Mouse (Mus musculus) thymus, postnatal 36 days (tissue): ENCODE results near the gene Sct.
"Not testable (repeated sequence)": the region's sequence is repeated elsewhere in the genome, so short reads cannot be mapped to it uniquely, and the experiment has no call there.

Experiments
- DNase-seq, 2 experiments: peaks; one replicate each; pipeline ENCODE4 v3.0.0; 2022; ENCODE audit warnings: mixed read lengths in 2 of 2

Sct gene

GRCm38 (mm10) chr7:141288042-141288441, 9.1 kb upstream of the Sct start:
- DNase-seq, result no peak

DNA sequence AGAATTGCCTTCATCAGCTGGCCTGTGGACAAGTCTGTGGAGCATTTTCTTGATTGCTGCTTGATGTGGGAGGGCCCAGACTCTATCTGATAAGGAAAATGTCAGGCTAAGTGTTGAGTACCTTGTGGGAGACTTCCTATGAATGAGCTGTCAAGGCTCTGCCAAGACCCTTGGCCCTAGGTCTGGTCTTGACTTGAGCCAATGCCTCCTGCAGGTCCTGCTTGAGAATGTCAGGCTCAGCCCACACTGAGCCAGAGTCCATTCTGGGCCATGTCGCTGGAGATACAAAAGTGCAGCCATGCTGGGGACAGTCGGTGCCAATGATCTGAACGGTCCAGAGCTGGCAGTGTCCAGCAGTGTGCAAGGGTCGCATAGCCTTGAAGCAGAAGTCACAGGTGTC, 3.8 kb upstream of the Sct start:
- no peak for DNase-seq

DNA sequence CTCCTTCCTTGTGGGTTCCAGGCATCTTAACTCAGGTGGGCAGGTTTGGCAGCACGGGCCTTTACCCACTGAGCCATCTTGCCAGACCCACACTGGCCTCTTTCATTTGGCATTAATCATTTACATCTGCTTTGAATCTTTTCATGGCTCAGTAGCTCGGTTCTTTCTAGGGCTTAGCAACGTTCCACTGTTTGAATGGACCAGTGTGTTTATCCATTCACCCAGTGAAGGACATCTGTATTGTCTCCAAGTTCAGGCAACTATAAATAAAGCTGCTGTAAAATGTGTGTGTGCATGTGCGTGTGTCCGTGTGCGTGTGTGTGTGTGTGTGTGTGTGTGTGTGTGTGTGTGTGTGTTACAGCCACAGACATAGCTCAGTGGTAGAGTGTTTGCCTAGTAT, 2.5 kb upstream of the Sct start:
- DNase-seq, result no peak

GRCm38 (mm10) chr7:141277701-141278678, 943 bp downstream of the Sct start:
- DNase-seq, result no peak

DNA sequence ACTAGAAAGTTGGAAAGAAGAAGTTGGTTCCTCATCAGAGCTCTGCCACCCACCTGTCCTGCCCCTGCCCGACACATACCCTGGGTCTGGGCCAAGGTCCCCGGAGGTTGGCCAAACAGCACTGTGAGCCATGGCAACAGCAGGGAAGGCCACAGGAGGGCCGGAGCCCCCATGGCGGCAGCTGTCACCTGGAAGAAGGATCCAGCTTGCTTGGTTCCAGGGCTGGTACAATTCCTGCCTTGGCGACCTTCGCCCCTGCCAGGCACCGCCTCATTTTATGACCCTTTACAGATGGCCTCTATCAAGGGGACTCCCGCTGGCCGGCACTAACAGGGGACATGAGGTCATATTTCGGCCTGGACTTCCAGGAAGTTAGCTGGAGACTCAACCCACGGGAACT, 2.4 kb downstream of the Sct start, which contains the start of gene Cdhr5:
Cdhr5 (minus strand) TSS at position 241 of the 400 bp plus-strand sequence.
- no peak for DNase-seq

DNA sequence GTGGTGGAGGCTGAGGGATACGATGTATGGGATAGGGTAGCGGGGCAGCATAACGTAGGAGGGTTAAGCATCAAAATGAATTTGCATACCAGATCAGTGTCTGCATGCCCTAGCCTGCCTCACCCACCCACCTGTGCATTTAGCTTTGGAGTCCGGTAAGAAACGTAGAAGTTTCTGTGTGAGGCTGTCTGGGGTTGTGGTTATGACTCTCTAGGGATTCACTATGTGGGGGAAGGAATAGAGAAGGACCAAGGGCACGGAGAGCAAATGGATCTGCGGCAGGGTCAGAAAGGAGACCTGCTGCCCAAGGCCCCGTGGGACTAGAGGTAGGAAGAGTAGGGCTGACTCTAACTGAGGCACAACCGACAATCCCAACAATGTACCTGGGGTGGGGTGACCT, 3.6 kb downstream of the Sct start:
- DNase-seq, result no peak

DNA sequence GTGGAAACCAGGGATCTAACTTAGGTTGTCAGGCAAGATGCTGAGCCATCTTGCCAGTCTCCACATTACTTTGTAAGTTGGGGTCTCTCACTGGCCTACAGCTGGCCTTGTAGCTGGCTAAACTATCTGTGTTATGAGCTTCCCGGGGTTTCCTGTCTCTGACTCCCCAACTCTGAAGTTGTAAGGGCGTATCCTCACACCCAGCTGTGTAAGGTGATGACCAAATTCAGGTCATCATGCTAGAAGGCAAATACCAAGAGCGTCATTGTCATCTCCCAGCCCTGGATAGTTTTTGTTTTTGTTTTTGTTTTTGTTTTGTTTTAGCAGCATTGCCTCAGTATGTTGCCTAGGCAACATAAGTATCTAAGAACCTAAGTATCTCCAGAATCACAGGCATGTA, 8.3 kb downstream of the Sct start:
- no peak for DNase-seq

- no peak for DNase-seq
Observed at GRCm38 (mm10) chr7:141269273-141269545, 9.7 kb downstream of the Sct start.

- no peak for DNase-seq
Observed at GRCm38 (mm10) chr7:141268466-141269272, 10.3 kb downstream of the Sct start.

DNA sequence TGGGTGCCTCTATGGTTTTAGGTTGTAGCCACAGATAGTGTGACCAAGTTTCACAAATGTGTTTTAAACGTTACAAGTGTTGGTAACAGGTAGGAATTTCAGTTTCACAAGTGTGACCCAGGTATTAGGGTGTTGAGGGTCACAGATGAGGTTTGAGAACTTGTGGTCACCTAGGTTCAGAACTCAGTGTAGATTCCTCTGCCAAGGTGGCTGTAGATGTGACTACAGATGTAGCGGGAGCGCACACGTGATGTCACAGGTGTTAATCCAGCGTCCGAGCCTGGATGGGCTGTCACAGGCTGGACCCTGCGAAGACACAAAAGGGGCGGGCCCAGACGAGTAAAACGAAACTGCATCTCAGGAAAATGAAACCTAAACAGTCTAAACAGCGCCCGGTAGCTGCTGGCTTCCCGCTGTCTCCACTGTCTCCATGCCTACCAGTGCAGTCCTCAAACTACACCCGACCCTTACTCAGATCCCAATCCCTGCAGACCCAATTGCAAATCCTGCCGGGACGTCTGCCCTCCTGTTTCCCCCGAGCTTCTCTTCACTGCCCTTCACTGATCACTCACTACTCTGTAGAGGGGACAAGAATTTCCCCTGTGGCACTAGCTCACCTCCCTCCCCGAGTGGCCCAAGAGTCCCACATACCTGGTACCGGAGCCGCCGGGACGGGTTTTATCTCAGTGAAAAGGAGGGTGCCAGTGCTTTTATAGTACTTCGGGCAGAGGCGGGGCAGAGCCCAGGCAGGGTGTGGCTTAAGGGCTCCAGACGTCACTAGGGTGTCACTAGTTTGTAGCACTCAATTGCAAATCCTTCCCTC, 13.0 kb downstream of the Sct start, which contains the start of gene Irf7:
Irf7 (minus strand) TSS at position 743 of the 823 bp plus-strand sequence.
- peak; percentile 75 to 79 for DNase-seq

- DNase-seq, result no peak
Observed at GRCm38 (mm10) chr7:141265411-141265738, 13.6 kb downstream of the Sct start.

GRCm38 (mm10) chr7:141264761-141265410, 14.0 kb downstream of the Sct start:
- peak; percentile 72 to 76 for DNase-seq

GRCm38 (mm10) chr7:141264041-141264700, 14.8 kb downstream of the Sct start:
- DNase-seq, result no peak

DNA sequence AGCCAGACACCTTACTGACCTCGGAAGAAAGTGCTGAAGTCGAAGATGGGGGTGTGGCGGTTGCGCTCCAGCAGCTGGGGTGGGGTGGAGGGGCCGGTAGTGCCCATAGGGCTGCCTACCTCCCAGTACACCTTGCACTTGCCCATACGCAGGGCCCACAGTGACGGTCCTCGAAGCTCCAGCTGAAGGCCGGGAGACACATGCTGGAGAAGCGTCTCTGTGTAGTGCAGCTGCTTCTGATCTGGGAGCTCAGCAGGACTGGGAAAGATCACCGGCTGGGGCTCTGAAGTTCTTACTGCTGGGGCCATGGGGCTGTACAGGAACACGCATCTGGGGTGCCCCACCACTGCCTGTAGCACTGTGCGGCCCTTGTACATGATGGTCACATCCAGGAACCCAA, 15.3 kb downstream of the Sct start:
- no peak for DNase-seq

DNA sequence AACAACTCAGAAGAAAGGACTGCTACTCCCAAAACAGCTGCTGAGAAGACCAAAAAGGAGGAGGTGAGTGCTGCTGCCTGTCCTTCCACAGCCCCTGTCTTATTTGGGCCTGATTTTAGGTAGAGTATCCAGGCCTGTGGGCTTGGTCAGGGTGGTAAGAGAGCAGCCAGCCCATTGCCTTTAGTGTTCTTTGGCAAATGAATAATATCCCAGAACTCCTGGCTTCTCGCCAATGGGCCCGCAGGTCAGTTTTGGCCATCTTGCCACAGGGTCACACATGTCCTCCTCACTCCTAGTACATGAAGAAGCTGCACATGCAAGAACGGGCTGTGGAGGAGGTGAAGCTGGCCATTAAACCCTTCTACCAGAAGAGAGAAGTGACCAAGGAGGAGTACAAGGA, 17.5 kb downstream of the Sct start:
- no peak for DNase-seq

DNA sequence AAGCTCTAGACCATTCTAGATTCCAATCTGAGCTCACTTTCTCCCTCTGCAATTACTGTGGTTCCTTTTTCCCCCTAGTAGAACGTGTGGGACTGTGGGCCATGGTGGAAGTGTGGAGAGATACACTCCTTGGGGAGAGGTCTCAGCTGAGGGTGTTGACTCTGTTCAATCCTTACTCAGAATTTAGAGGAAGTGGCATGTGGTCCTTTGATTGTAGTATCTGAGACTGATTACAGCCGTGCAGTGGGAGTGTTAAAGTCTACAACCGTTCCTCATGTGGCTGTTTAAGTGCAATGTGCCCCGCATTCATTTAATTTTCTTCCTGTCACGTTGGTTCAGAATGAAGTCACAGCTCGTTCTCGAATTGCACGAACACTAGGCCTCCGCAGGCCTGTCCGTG, 22.8 kb downstream of the Sct start:
- no peak for DNase-seq

DNA sequence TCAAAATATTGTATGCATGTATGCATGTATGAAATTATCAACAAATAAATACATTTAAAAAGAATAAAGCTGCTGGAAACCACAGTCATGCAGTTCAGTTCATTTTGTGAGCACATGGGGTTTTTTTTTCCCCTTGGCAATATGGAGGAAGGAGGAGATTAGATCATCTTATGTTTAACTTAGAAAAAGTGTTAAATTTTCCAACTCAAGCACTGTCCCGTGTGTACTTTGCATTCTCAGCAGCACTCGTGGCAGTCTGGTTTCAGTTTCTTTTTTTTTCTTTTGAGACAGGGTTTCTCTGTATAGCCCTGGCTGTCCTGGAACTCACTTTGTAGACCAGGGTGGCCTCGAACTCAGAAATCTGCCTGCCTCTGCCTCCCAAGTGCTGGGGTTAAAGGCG, 28.4 kb downstream of the Sct start:
- DNase-seq, result not testable (repeated sequence)

DNA sequence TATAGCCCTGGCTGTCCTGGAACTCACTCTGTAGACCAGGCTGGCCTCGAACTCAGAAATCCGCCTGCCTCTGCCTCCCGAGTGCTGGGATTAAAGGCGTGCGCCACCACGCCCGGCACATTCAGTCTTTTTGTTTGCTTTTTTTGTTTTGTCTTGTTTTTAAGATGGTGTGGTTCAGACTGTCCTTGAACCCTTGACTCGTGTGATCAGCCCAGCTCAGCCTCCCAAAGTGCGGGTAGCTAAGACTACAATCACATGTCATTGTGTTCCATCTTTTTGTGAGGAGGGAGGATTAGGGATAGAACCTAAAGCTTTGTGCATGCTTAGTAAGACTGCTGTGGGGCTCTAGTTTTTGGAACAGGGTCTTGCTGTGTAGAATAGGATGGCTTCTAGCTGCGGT, 47.4 kb downstream of the Sct start:
- no peak for DNase-seq

DNA sequence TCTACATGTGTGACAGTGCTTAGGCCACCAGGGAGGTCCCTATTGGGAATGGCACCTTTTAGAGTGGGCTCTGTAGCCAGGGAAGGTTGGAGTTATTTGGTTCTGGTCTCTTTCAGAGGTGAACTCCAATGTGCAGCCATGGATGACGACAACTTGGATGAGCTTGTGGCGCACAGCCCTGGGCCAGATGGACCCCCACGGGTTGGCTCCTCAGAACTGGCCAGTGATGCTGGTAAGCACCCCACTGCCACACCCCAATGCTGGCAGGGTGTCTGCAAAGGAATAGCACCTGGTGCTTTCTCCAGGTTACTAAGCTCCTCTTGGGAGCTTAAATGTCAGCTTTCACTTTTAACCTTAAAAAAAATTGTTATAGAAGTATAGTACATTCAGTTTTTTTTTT, 47.8 kb downstream of the Sct start:
- DNase-seq, result no peak

DNA sequence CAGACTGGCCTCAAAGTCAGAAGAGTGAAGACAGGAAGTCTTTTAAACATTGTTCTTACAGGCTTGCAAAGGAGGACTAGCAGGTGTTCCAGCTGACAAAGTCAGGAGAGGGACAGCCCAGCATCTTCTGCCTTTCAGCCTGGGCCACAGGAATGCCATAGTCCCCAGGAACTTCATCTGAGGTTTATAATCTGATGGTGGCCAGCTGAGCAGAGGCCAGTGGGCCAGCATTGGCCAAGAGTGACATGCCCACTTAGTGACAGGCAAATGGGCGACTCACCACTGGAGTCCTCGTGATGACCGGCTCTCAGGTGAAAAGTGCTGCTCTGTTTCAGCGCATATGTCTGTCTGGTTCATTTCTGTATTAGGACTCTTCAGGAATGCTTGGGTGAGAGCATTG, 48.4 kb downstream of the Sct start:
- no peak for DNase-seq

DNA sequence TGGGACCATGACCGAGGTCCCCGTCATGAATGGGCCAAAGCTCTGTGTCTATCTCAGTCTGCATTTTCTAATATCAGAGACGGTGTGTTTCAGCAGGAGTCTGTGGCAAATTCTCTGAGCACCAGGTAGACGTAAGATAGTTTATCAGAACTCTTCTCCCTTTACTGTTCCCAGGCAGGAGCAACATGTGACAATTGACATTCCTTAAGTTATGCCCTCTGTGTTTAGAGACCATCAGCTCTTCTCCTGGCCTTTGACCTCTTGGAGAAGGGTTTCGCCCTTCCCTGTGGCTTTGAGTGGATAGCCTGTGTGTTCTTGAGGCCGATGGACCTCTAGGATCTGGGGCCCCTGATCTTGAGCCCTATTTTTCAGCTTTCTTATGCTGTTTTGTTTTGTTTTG, 49.2 kb downstream of the Sct start:
- no peak for DNase-seq
